ENCODE assay signal across 9 mouse cellular contexts in genomic region chrX:52613328-52614030, GRCm38 (mm10). TPM values are rescaled to one million over a fixed set of nuclear protein-coding genes. Genes with fewer than 3 reads are reported as not detected.
DNase-seq lines count a peak whose midpoint lies in the region; ATAC-seq and TF ChIP-seq lines count a peak whose summit lies in the region.
"Had no signal": no experiment of that assay in that cellular context is flagged by ENCODE, and none has a peak within 500 bp of the region (broad histone marks: within the 10 kb centered on the region; RNA-seq: fewer than 3 reads in every experiment).

Gpc3 (minus strand) TSS chrX:52613950.

- TF ChIP-seq EP300 in lung, postnatal 0 days (IDR thresholded peaks at IDR 0.05): no peak

- H3K9me3 ChIP-seq in embryonic facial prominence, embryonic 14.5 days (ENCODE audit: control insufficient read depth, low read length): no peaks in the 10 kb centered on the region
- no peaks in the 10 kb centered on the region for H3K9me3 ChIP-seq in heart, embryonic 13.5 days
- H3K9me3 ChIP-seq in kidney, embryonic 15.5 days (replicated peaks): no peaks in the 10 kb centered on the region
- H3K9me3 ChIP-seq in lung, postnatal 0 days (ENCODE audit: low read length): no peaks in the 10 kb centered on the region
- H3K9me3 ChIP-seq: G1E had no signal

- H3K36me3 ChIP-seq in embryonic facial prominence, embryonic 14.5 days (ENCODE audit: control insufficient read depth, insufficient read depth, low read length): no peaks in the 10 kb centered on the region
- no peaks in the 10 kb centered on the region for H3K36me3 ChIP-seq in heart, embryonic 13.5 days
- H3K36me3 ChIP-seq in kidney, embryonic 15.5 days: no peaks in the 10 kb centered on the region
- no peaks in the 10 kb centered on the region for H3K36me3 ChIP-seq in lung, postnatal 0 days (ENCODE audit: insufficient read depth, low read length)
- H3K36me3 ChIP-seq: G1E had no signal

- peak within 1 kb of the TSS; percentile 53 for H3K4me2 ChIP-seq in embryonic facial prominence, embryonic 14.5 days (ENCODE audit: low read depth, low read length)
- H3K4me2 ChIP-seq in heart, embryonic 13.5 days: peak within 1 kb of the TSS; percentile 72
- H3K4me2 ChIP-seq in kidney, embryonic 15.5 days: peak within 1 kb of the TSS; percentile 63
- peak within 1 kb of the TSS; percentile 70 for H3K4me2 ChIP-seq in lung, postnatal 0 days (replicated peaks; ENCODE audit: low read depth, low read length)

- H3K9ac ChIP-seq in embryonic facial prominence, embryonic 14.5 days (ENCODE audit: low read depth, low read length): peak within 1 kb of the TSS; percentile 70
- peak within 1 kb of the TSS; percentile 85 for H3K9ac ChIP-seq in heart, embryonic 13.5 days
- H3K9ac ChIP-seq in kidney, embryonic 15.5 days: peak within 1 kb of the TSS; percentile 68
- H3K9ac ChIP-seq in lung, postnatal 0 days (replicated peaks; ENCODE audit: low read depth): no peak within 1 kb of the TSS

- H3K27ac ChIP-seq in embryonic facial prominence, embryonic 14.5 days (replicated peaks; ENCODE audit: low read depth, low read length): peak within 1 kb of the TSS; percentile 88
- H3K27ac ChIP-seq in heart, embryonic 13.5 days (replicated peaks): peak within 1 kb of the TSS; percentile 82
- peak within 1 kb of the TSS; percentile 89 for H3K27ac ChIP-seq in kidney, embryonic 15.5 days
- H3K27ac ChIP-seq in lung, postnatal 0 days (ENCODE audit: low read length): no peak within 1 kb of the TSS

- TF ChIP-seq CTCF in lung, postnatal 0 days (IDR thresholded peaks at IDR 0.05): no peak

- DNase-seq in kidney, adult 11 months: peak; percentile 40
- DNase-seq in kidney, postnatal 14 days: no peak
- DNase-seq in embryonic facial prominence, embryonic 14.5 days (ENCODE audit: low spot score): peak; percentile 81
- DNase-seq in lung, postnatal 0 days (ENCODE audit: low spot score): no peak
- DNase-seq in right cerebral cortex, postnatal 25 days: peak; percentile 29
- no peak for DNase-seq in embryo, embryonic 10 days (ENCODE audit: low spot score)

- peaks cover 8% of the 10 kb centered on the region; the same call in 1 of the 2 replicates for H3K4me1 ChIP-seq in embryonic facial prominence, embryonic 14.5 days (ENCODE audit: control insufficient read depth, insufficient read depth, low read length)
- H3K4me1 ChIP-seq in heart, embryonic 13.5 days: peaks cover 36% of the 10 kb centered on the region
- H3K4me1 ChIP-seq in kidney, embryonic 15.5 days: peaks cover 30% of the 10 kb centered on the region
- H3K4me1 ChIP-seq in lung, postnatal 0 days (ENCODE audit: insufficient read depth, low read depth, low read length): no peaks in the 10 kb centered on the region

- peaks cover 16% of the 10 kb centered on the region for H3K27me3 ChIP-seq in embryonic facial prominence, embryonic 14.5 days (replicated peaks; ENCODE audit: control insufficient read depth, insufficient read depth, low read length)
- H3K27me3 ChIP-seq in heart, embryonic 13.5 days (replicated peaks): peaks cover 8% of the 10 kb centered on the region; the same call in 1 of the 2 replicates
- peaks cover 18% of the 10 kb centered on the region; the same call in 1 of the 2 replicates for H3K27me3 ChIP-seq in kidney, embryonic 15.5 days
- no peaks in the 10 kb centered on the region for H3K27me3 ChIP-seq in lung, postnatal 0 days (replicated peaks; ENCODE audit: insufficient read depth, low read length)

- 32% methylated on average over 18 of the region's 48 CpGs for WGBS in embryonic facial prominence, embryonic 14.5 days
- 15% methylated on average over 48 of the region's 48 CpGs for WGBS in heart, embryonic 13.5 days
- 26% methylated on average over 45 of the region's 48 CpGs for WGBS in kidney, embryonic 15.5 days
- WGBS in lung, postnatal 0 days: 21% methylated on average over 35 of the region's 48 CpGs

- peak; percentile 95 for ATAC-seq in embryonic facial prominence, embryonic 14.5 days (ENCODE audit: low read depth)
- ATAC-seq in heart, embryonic 13.5 days (ENCODE audit: extremely low read depth, insufficient number of reproducible peaks, low FRiP score, low TSS enrichment): peak; percentile 45; the same call in 1 of the 2 replicates
- peak; percentile 70 for ATAC-seq in kidney, embryonic 15.5 days (replicated peaks; ENCODE audit: low FRiP score)
- ATAC-seq in lung, postnatal 0 days: peak; percentile 94

- peak within 1 kb of the TSS; percentile 54 for H3K4me3 ChIP-seq in embryonic facial prominence, embryonic 14.5 days (ENCODE audit: low read depth, low read length)
- H3K4me3 ChIP-seq in heart, embryonic 13.5 days: peak within 1 kb of the TSS; percentile 66
- H3K4me3 ChIP-seq in kidney, embryonic 15.5 days (replicated peaks): peak within 1 kb of the TSS; percentile 60
- H3K4me3 ChIP-seq in lung, postnatal 0 days (ENCODE audit: low read depth, low read length): peak within 1 kb of the TSS; percentile 41

RNA-seq across cellular contexts. Expression of gene Gpc3, which starts in this region (rescaled TPM):
- 694 and 855 TPM in 2 replicates for polyA plus RNA-seq in embryonic facial prominence, embryonic 14.5 days (2014; fragmentation: Nextera tagmentation; extraction: Ambion mirVana)
- polyA plus RNA-seq in heart, embryonic 13.5 days (2015; fragmentation: Nextera tagmentation; extraction: Ambion mirVana): 511 and 538 TPM in 2 replicates
- 931 and 969 TPM in 2 replicates for polyA plus RNA-seq in kidney, embryonic 15.5 days (2015; fragmentation: Nextera tagmentation; extraction: Ambion mirVana)
- 294 and 318 TPM in 2 replicates for polyA plus RNA-seq in lung, postnatal 0 days (2015; fragmentation: Nextera tagmentation; extraction: Ambion mirVana)
- polyA plus RNA-seq: G1E had no signal

Comparison
In these comparisons a context has a peak if more than half of its experiments do, and no peak if none do; other contexts are left out.
1. DNase-seq: peak in kidney, adult 11 months (single experiment), embryonic facial prominence, embryonic 14.5 days (single experiment) and right cerebral cortex, postnatal 25 days (single experiment); none in kidney, postnatal 14 days (single experiment), lung, postnatal 0 days (single experiment) and embryo, embryonic 10 days (single experiment).
2. ATAC-seq: peak in every context shown above with its lines; median percentile 95 in embryonic facial prominence, embryonic 14.5 days; 94 in lung, postnatal 0 days; 70 in kidney, embryonic 15.5 days; 45 in heart, embryonic 13.5 days.
3. Peak in every context shown above with its lines, with median percentiles within 50 percentile points of each other: H3K4me2 ChIP-seq and H3K4me3 ChIP-seq.